Mouse (Mus musculus) liver, adult (tissue): Measurements from ENCODE around the gene Slc25a18.

Source experiments
- GATA4 ChIP-seq: IDR thresholded peaks from 2 replicates; pipeline ENCODE4 v1.6.1; 2014; ENCODE audit warnings: mild to moderate bottlenecking, low read length; ENCODE audit not compliant: insufficient replicate concordance

The Slc25a18 gene

DNA sequence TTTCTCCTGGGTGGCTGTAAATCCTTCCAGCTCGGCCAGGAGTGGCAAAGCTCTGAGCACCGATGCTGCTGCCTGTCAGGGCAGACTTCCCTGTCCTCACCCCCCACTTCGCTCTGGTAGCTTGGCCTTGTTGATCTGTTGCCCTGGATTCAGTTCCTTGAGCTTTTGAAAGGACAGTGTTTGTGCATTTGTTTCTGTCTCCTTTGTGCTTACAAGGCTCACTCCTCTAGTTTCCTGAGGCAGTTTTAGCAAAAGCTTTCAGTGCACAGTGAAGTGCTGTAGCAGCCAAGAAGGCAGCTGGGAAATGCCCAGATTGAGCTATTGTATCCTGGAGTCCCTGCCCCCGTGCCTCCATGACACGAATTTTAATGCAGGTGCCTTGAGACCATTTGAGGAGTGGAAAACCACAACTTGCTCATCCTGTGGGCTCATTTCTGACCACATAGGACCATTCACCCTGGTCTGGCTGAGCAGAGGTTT, at the start of gene Slc25a18:
TSS of gene Slc25a18 (plus strand) at position 430 of the 480 bp plus-strand sequence.
- no peak for TF ChIP-seq GATA4

DNA sequence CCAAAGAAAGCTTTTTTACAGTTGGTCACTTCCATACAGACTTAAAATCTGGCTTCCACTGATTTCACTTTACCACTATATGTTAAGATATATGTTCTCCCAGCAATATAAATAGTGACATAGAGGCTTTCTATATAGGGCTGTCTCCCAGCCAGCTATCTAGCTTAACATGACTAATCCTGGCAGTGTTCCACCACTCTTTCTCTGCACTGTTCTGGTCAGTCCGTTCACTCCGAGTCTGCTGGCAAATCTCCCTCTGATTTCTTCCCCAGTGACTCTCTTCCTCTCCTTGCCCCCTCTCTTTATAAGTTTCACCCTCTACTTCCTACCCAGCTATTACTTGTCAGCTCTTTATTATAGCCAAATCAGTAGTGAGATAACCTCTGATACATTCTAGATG, 47.4 kb upstream of the Slc25a18 start:
- no peak for TF ChIP-seq GATA4

DNA sequence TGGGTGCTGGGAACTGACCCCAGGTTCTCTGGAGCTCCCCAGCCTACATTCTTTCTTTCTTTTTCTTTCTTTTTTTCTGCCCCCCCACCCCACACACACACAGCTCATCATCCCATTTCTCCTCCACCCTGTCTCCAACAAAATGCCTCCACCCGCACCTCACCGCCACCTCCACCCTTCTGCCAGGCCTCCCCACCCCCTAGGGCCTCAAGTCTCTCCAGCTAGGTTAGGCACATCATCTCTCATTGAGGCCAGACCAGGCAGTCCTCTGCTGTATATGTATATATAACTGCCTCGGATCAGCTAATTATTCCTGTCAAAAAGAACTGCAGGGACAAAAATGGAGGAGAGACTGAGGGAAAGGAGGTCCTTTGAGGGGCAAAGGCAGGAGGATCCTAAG, 37.4 kb upstream of the Slc25a18 start:
- TF ChIP-seq GATA4 = no peak

DNA sequence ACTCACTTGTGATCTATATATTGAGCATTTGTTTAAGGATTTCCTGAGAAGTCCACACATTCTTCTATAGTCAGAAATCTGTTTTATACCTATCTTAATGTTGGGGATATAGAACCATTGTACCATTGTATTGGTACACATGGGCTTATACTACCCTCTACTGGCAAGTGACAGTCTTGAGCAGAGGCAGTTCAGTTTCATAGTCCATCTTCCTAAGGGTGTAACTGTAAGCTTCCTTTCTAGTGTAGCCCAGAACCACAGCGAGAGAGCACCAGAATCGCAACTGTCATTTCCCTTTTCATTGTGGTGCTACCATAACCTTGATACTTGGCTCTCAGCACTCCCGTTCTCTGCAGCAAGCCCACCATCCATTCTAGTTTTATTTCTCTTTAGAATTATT, 36.8 kb upstream of the Slc25a18 start:
- TF ChIP-seq GATA4 = no peak

DNA sequence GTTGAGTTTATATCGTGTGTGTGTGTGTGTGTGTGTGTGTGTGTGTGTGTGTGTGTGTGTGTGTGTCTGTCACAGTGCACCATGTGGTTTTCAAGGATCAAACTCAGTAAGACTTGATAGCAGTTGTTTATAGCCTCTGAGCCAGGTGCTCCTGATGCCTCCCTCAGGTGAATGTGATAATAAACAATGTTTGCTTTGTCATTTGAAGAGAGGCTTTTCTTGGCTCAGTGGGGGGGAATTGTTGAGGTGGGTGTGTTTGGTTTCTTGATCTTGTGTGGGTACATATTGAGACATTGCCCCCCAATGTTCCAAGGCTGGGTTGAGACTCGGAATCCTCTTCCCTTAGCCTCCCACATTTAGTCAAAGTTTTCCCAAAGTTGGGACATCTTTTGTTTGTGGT, 30.2 kb upstream of the Slc25a18 start:
- no peak for TF ChIP-seq GATA4

DNA sequence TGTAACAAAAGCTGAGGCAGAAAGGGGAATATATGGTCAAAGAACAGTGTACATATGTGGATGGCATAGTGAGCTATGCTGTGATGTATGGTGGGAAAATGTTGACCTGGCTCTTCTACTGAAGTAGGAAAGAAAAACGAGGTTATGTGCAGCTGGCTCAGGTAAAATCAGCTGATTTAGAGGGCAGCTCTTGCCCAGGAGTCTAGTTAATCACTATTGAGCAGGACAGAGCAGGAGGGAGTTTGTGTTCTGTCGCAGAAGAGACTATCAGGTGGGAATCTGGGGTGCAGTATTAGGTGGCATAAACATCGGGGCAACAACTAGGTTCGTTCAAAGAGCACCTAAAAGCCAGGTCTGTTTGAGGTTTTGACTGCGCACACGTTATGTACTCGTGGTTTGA, 29.1 kb upstream of the Slc25a18 start:
- no peak for TF ChIP-seq GATA4

DNA sequence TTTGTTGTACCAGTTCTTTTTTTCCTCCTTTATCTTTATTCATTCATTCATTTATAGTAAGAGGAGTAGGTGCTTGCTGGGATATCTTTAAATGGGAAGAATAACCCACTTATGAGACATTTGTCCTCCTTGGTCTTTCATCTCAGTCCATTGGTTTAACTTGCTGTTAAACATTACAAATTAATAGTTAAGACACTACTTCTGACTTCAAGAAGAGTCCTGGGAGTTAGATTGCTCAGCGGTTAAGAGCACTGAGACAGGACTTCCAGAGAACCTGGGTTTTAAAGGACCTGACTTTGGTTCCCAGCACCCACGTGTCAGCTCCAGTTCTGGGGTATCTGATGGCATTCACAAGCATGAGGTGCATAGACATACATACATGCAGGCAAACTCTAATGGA, 27.0 kb upstream of the Slc25a18 start:
- no peak for TF ChIP-seq GATA4

DNA sequence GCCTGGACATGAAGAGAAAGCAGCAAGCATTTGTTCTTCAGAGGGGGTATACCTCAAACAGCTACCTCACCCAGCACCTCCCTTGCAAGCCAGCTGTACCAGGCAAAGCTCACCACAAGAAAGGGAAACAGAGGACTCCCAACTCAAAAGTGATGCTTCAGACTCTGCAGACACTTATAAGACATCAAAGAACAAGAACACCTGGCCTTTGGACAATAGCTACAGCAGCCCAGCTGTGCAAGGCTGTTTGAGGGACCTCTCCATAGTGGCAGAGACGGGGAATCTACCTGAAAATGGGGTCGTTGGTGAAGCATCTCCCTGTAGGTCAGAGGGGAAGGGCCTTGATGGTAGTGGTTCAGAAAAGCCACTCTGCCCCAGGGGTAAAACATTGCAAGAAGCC, 12.2 kb upstream of the Slc25a18 start:
- TF ChIP-seq GATA4 = no peak

DNA sequence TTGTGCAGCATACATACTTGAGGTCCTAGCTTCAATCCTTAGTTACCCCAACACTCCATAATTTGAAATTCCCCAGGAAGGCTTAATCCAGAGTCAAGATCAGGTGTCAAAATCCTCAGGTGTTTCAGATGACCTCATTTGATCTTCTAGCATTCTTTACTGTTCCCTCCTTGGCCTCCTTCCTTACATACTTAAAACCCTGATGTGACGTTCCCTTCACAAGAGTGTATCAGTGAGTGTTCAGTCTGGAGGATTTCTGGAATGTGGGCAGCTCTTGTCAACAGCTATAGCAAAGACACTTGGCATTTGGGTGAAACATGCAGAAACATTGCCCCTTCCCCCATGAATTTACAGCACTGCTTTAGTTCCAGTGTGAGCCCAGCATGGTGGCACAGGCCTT, 3.4 kb upstream of the Slc25a18 start:
- no peak for TF ChIP-seq GATA4

DNA sequence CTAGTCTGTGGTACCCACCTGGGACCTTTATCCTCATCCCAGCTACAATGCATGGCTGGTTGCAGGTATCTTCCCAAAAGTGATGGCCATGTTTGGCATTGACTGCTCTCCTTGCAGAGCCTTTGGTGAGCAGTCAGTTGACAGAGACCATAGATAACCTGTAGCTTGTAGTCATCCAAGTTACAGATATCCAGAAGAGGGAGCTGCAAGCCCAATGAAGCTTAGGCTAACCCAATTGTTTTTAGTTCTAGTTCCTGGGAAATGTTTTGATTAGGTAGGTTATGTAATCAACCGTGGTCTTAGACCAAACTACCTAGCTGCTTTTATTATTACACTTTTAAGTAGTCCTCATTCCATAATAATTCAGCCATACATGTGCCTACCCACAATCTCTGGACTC, 2.0 kb upstream of the Slc25a18 start:
- TF ChIP-seq GATA4 = no peak

DNA sequence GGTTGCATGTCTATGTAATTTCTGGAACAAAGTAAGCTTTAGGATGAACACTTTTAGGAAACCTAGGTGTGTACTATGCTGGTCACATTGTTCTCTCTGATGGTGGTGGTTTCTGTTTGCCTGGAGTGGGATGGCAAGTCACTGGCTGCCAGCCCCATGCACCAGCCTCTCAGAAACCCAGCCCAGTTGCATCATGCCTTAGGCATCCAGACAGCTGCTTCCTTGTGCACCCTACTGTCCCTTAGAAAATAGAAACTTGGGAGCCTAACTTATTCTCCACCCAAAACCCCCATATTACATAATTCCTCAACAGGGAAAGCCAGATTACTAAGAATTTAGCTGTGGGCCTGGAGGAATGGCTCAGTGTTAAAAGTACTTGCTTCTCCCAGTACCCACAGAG, 1.4 kb upstream of the Slc25a18 start:
- TF ChIP-seq GATA4 = no peak

DNA sequence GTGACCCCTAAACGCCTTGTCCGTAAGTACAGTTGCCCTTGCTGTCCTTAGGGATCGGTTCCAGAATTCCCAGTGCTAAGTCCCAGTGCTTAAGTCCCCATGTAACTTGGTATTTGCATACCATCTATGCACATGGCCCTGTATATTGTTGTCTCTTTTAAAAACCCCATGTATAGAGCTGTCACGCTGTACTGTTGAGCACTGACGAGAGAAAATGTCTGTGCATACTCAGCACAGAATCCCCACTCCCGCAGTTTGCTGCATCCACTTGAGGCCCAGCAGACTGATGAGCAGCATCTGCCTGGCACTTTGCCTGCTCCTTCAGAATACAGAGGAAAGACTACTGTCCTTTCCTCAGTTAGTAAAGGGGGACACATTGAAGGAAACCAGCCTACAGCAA, 385 bp downstream of the Slc25a18 start:
- TF ChIP-seq GATA4 = no peak

DNA sequence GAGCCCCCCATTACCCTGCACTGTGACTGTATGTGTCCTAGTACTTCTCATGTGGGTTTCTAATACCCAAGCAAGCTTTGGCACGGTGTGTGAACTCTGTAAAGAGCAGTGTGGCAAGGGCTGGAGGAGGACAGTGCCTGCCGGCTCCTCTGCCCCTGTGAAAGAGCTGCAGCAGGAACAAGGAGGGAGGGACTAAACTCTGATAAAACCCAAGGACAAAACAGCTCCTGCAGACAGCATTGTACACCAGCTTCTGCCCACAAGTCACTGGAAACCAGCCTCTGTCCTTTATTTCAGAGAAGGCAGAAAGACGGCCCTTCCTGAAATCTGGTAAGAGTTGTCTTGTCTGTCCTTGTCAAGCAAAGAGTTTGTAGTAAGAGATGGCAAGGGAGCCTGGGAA, 2.9 kb downstream of the Slc25a18 start:
- no peak for TF ChIP-seq GATA4

DNA sequence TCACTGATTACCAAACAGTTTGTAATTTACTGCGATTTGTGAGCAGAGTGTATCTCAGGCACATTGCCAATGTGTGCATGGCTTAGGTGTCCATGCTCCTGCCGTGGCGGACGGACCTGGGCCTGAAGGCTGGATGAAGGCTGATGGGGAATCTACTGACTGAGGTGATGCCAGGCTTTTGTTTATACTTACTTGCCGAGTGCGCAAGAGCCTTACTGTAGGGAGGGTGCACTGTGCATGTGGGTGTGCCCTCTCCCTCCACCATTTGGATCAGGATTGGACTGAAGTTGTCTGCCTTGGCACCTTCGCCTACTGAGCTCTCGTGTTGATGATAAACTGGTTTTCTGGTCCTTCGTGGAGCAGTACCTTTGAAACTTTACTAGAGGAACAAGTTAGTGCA, 4.2 kb downstream of the Slc25a18 start:
- no peak for TF ChIP-seq GATA4

DNA sequence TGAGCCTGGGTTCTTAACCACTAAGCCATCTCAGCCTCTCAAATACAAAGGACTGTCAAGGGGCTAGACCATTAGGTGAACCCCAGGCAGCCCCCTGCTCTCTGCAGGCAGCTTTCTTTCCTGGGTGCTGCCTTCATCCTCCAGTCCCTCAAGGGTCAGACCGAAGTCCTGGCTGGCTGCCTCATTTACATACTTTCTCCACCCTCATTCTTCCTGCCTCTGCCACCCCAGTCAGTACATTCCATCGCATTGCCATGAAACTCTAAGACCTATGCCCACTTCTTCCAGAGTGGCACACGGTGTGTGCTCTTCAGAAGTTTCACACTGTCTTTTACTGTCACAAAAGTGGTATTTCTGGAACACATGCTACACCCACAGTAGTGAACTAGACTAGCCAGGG, 4.8 kb downstream of the Slc25a18 start:
- TF ChIP-seq GATA4 = no peak

DNA sequence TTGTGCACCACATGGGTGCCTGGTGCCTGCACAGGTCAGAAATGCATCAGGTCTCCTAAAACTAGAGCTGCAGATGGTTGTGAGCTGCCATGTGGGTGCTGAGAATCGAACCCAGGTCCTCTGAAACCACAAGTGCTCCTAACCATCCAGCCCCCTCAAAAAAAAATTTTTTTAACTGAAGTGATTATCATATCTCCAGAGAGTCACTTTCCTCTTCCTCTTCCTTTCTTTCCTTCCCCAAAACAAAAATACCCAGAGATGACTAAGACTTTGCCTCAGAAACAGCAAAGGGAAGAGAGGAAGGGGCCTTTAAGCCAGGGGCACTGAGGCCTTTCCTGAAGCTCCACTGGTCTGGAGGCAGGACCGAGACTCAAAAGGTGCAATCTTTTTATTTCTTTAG, 9.6 kb downstream of the Slc25a18 start:
- no peak for TF ChIP-seq GATA4

DNA sequence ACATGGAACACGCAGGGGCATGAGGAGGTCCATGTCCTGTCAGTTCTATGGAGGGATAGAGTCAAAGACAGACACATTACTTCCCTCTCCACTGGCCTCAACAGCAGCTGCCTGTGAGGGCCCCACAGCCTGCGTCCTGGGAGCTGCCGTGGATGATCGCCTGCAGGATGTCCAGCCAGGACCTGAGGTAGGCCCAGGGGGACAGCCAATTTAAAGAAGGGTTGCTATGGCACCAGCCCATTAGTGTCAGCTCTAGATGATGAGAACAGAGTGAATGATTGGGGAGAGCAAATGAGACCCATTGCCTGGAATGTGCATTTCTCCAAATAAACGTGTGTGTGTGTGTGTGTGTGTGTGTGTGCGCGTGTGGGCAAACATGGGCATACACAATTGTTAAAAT, 11.0 kb downstream of the Slc25a18 start:
- TF ChIP-seq GATA4 = no peak

DNA sequence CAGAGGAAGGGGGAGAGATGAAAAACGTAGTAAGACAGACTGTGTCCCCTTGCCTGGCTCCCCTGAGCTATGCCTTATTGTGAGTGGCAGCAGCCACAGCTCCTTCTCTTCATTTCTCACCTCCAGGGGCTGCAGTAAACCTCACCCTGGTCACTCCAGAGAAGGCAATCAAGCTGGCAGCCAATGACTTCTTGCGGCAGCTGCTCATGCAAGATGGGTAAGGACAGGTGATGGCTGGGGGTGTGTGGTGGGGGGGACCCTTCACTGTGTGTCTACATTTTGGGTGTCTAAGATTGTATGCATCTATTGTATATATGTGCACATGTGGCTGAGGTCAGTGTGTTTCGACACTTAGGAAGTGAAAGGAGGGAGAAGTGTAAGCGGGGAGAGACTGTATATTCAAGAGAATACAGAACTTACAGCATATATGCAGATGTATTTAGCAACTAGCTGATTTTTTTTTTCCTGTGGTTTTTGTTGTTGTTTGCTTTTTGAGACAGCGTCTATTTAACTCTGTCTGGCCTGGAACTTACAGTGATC, 14.8 kb downstream of the Slc25a18 start:
- TF ChIP-seq GATA4 = no peak

DNA sequence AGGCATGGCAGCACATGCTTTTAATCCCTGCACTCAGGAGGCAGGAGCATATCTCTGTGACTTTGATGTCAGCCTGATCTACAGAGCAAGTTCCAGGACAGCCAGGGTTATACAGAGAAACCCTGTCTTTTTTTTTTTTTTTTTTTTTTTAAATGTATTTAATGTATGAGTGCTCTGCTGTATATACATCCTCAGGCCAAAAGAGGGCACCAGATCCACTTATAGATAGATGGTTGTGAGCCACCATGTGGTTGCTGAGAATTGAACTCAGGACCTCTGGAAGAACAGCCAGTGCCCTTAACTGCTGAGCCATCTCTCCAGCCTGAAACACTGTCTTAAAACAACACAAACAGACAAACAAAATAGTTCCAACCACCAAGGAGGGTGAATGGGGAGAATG, 15.5 kb downstream of the Slc25a18 start:
- TF ChIP-seq GATA4 = no peak

DNA sequence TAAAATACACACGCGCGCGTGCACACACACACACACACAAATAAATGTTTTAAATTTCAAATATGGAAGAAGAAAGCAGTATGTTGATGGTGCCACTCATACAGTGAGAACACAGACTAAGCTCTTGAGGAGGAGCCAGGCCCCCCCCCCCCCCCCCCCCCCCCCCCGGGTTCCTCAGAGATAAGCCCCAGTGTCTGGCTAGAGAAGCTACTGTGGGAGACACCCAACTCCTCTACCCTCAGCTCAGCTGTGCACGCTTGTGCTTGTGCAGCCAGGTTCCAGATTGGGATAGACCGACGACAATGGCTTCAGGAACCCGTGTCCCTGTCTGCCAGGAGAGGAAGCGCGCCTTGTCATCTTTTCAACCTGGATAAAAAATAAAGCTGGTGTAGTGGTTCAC, 16.8 kb downstream of the Slc25a18 start:
- TF ChIP-seq GATA4 = no peak
